8 mouse cellular contexts compared by ENCODE assay signal in genomic region chr7:28796562-28796975, GRCm38 (mm10). TPM values are rescaled to one million over a fixed set of nuclear protein-coding genes. Genes with fewer than 3 reads are reported as not detected.
DNase-seq lines count a peak whose midpoint lies in the region; ATAC-seq and TF ChIP-seq lines count a peak whose summit lies in the region.

No protein-coding gene starts in this region.

- H3K9ac ChIP-seq in forebrain, postnatal 0 days: peak overlapping the region; percentile 28; the same call in 1 of the 2 replicates

- H3K36me3 ChIP-seq in forebrain, postnatal 0 days (ENCODE audit: insufficient read depth): no peaks in the 10 kb centered on the region
- no peaks in the 10 kb centered on the region for H3K36me3 ChIP-seq in hindbrain, embryonic 10.5 days

- WGBS in cerebellum, adult 2 months: 15% methylated on average over 32 of the region's 32 CpGs
- 13% methylated on average over 32 of the region's 32 CpGs for WGBS in forebrain, postnatal 0 days
- WGBS in hindbrain, embryonic 10.5 days: 19% methylated on average over 32 of the region's 32 CpGs

- peak; percentile 86 for ATAC-seq in forebrain, postnatal 0 days

- H3K4me1 ChIP-seq in cerebellum, adult 2 months (ENCODE audit: control insufficient read depth, insufficient read depth, low read length): peaks cover 2% of the 10 kb centered on the region; the same call in 1 of the 2 replicates
- H3K4me1 ChIP-seq in forebrain, postnatal 0 days (ENCODE audit: insufficient read depth): no peaks in the 10 kb centered on the region; the same call in 1 of the 2 replicates
- H3K4me1 ChIP-seq in hindbrain, embryonic 10.5 days (replicated peaks): peaks cover 18% of the 10 kb centered on the region

- 0 out of 2 replicates have a peak, but pooled peaks have one; percentile 8 for TF ChIP-seq POLR2A in cerebellum, adult 2 months (IDR thresholded peaks at IDR 0.05; ENCODE audit: borderline replicate concordance, insufficient read depth, low read length)

- H3K9me3 ChIP-seq in forebrain, postnatal 0 days (ENCODE audit: low read length): no peaks in the 10 kb centered on the region
- no peaks in the 10 kb centered on the region for H3K9me3 ChIP-seq in hindbrain, embryonic 10.5 days

- DNase-seq in MN1 (ENCODE audit: low spot score): peak; percentile 30
- DNase-seq in cerebellum, adult 2 months: peak; percentile 84 to 87
- DNase-seq in forebrain, postnatal 0 days: peak; percentile 75
- peak; percentile 74 for DNase-seq in hindbrain, embryonic 10.5 days (ENCODE audit: low spot score)
- DNase-seq in layer of hippocampus, postnatal 36 days: peak; percentile 69
- peak; percentile 91 to 92 for DNase-seq in lung, postnatal 4 days
- DNase-seq in retina, embryonic 14.5 days (ENCODE audit: low spot score): peak; percentile 80
- peak; percentile 80 for DNase-seq in urinary bladder, adult 2 months (ENCODE audit: low spot score)

- peak; percentile 92 for TF ChIP-seq CTCF in cerebellum, adult 2 months (IDR thresholded peaks at IDR 0.05; ENCODE audit: borderline replicate concordance, insufficient read depth, low read depth, low read length)
- TF ChIP-seq CTCF in forebrain, postnatal 0 days (IDR thresholded peaks at IDR 0.05; ENCODE audit: low read depth): peak; percentile 96

- peak overlapping the region; percentile 34 for H3K4me2 ChIP-seq in forebrain, postnatal 0 days (ENCODE audit: low read depth)

- H3K27ac ChIP-seq in cerebellum, adult 2 months (ENCODE audit: insufficient read depth, low read length): no peak overlapping the region
- H3K27ac ChIP-seq in forebrain, postnatal 0 days (ENCODE audit: low read depth, low read length): no peak overlapping the region
- H3K27ac ChIP-seq in hindbrain, embryonic 10.5 days: peak overlapping the region; percentile 84

- peak overlapping the region; percentile 41 for H3K4me3 ChIP-seq in cerebellum, adult 2 months (replicated peaks; ENCODE audit: insufficient read depth, low read depth, low read length)
- 0 out of 2 replicates have a peak overlapping the region, but pooled peaks have one; percentile 4 for H3K4me3 ChIP-seq in forebrain, postnatal 0 days (ENCODE audit: low read depth, low read length)
- H3K4me3 ChIP-seq in hindbrain, embryonic 10.5 days: peak overlapping the region; percentile 44

- no peaks in the 10 kb centered on the region for H3K27me3 ChIP-seq in cerebellum, adult 2 months (ENCODE audit: control insufficient read depth, insufficient read depth, low read length)
- no peaks in the 10 kb centered on the region for H3K27me3 ChIP-seq in forebrain, postnatal 0 days (ENCODE audit: insufficient read depth, low read length)
- H3K27me3 ChIP-seq in hindbrain, embryonic 10.5 days (ENCODE audit: insufficient read depth, poor library complexity, severe bottlenecking): peaks cover 9% of the 10 kb centered on the region; the same call in 1 of the 2 replicates

RNA-seq across cellular contexts. Expression of gene Rinl, which starts 7.8 kb away (rescaled TPM):
- 3.0 and 3.1 TPM in 2 replicates for polyA plus RNA-seq in cerebellum, adult 2 months (2012; rRNA removed)
- total RNA-seq in forebrain, postnatal 0 days (2014; rRNA removed): 2.1 and 2.2 TPM in 2 replicates
- polyA plus RNA-seq in forebrain, postnatal 0 days (2015; fragmentation: Nextera tagmentation; extraction: Ambion mirVana): 1.6 TPM in 2 replicates
- 4.0 TPM in 2 replicates for polyA plus RNA-seq in hindbrain, embryonic 10.5 days (2016; fragmentation: Nextera tagmentation; extraction: Ambion mirVana)
- 1 to 10 TPM; 2.5 TPM for total RNA-seq in layer of hippocampus, postnatal 36 days (2021)
- polyA plus RNA-seq in urinary bladder, adult 2 months (2012; rRNA removed): 2.6 and 4.1 TPM in 2 replicates

RNA-seq across cellular contexts. Expression of gene Hnrnpl, which starts 11.8 kb away (rescaled TPM):
- polyA plus RNA-seq in cerebellum, adult 2 months (2012; rRNA removed): 366 and 379 TPM in 2 replicates
- total RNA-seq in forebrain, postnatal 0 days (2014; rRNA removed): 261 and 264 TPM in 2 replicates
- 172 TPM in 2 replicates for polyA plus RNA-seq in forebrain, postnatal 0 days (2015; fragmentation: Nextera tagmentation; extraction: Ambion mirVana)
- polyA plus RNA-seq in hindbrain, embryonic 10.5 days (2016; fragmentation: Nextera tagmentation; extraction: Ambion mirVana): 312 TPM in 2 replicates
- 100 to 1,000 TPM; 417 to 431 TPM for total RNA-seq in layer of hippocampus, postnatal 36 days (2021)
- 325 and 346 TPM in 2 replicates for polyA plus RNA-seq in urinary bladder, adult 2 months (2012; rRNA removed)

RNA-seq across cellular contexts. Expression of gene Ech1, which starts 28.4 kb away (rescaled TPM):
- 106 and 115 TPM in 2 replicates for polyA plus RNA-seq in cerebellum, adult 2 months (2012; rRNA removed)
- 79.6 and 88.3 TPM in 2 replicates for total RNA-seq in forebrain, postnatal 0 days (2014; rRNA removed)
- 101 and 110 TPM in 2 replicates for polyA plus RNA-seq in forebrain, postnatal 0 days (2015; fragmentation: Nextera tagmentation; extraction: Ambion mirVana)
- polyA plus RNA-seq in hindbrain, embryonic 10.5 days (2016; fragmentation: Nextera tagmentation; extraction: Ambion mirVana): 87.9 and 93.3 TPM in 2 replicates
- 10 to 100 TPM; 60.8 to 61.8 TPM for total RNA-seq in layer of hippocampus, postnatal 36 days (2021)
- polyA plus RNA-seq in urinary bladder, adult 2 months (2012; rRNA removed): 246 and 303 TPM in 2 replicates

RNA-seq across cellular contexts. Expression of gene Nfkbib, which starts 29.3 kb away (rescaled TPM):
- polyA plus RNA-seq in cerebellum, adult 2 months (2012; rRNA removed): 39.6 and 40.0 TPM in 2 replicates
- total RNA-seq in forebrain, postnatal 0 days (2014; rRNA removed): 18.0 and 19.2 TPM in 2 replicates
- 59.8 and 75.4 TPM in 2 replicates for polyA plus RNA-seq in forebrain, postnatal 0 days (2015; fragmentation: Nextera tagmentation; extraction: Ambion mirVana)
- polyA plus RNA-seq in hindbrain, embryonic 10.5 days (2016; fragmentation: Nextera tagmentation; extraction: Ambion mirVana): 56.0 and 61.1 TPM in 2 replicates
- 10 to 100 TPM; 25.3 to 29.2 TPM for total RNA-seq in layer of hippocampus, postnatal 36 days (2021)
- 16.4 and 18.6 TPM in 2 replicates for polyA plus RNA-seq in urinary bladder, adult 2 months (2012; rRNA removed)

RNA-seq across cellular contexts. Expression of gene Sirt2, which starts 30.0 kb away (rescaled TPM):
- 282 and 298 TPM in 2 replicates for polyA plus RNA-seq in cerebellum, adult 2 months (2012; rRNA removed)
- 49.6 and 58.1 TPM in 2 replicates for total RNA-seq in forebrain, postnatal 0 days (2014; rRNA removed)
- 105 and 106 TPM in 2 replicates for polyA plus RNA-seq in forebrain, postnatal 0 days (2015; fragmentation: Nextera tagmentation; extraction: Ambion mirVana)
- 66.5 and 84.5 TPM in 2 replicates for polyA plus RNA-seq in hindbrain, embryonic 10.5 days (2016; fragmentation: Nextera tagmentation; extraction: Ambion mirVana)
- total RNA-seq in layer of hippocampus, postnatal 36 days (2021): 100 to 1,000 TPM; 156 to 162 TPM
- polyA plus RNA-seq in urinary bladder, adult 2 months (2012; rRNA removed): 84.7 and 100 TPM in 2 replicates

Comparison
In these comparisons a context has a peak if more than half of its experiments do, and no peak if none do; other contexts are left out.
1. DNase-seq: peak in every context shown above with its lines; median percentile 92 in lung, postnatal 4 days; 86 in cerebellum, adult 2 months; 80 in retina, embryonic 14.5 days; 80 in urinary bladder, adult 2 months; 75 in forebrain, postnatal 0 days; 74 in hindbrain, embryonic 10.5 days; 69 in layer of hippocampus, postnatal 36 days; 30 in MN1.